Mouse (Mus musculus) C2C12 (cell line): Measurements from ENCODE around the gene Kif13a.

Experiments used
- CEBPB ChIP-seq: IDR thresholded peaks from one replicate; pipeline ENCODE4 v1.6.1; 2011; ENCODE audit warnings: low read depth, mild to moderate bottlenecking, control low read depth, moderate library complexity
- CTCF ChIP-seq: IDR thresholded peaks from one replicate; pipeline ENCODE4 v1.5.1; 2011; ENCODE audit not compliant: control insufficient read depth, insufficient read depth, insufficient read length
- MAX ChIP-seq: IDR thresholded peaks from one replicate; pipeline ENCODE4 v1.6.1; 2011; ENCODE audit warnings: mild to moderate bottlenecking, control low read depth
- MYOD1 ChIP-seq: IDR thresholded peaks from one replicate; pipeline ENCODE4 v1.6.1; 2011; ENCODE audit warnings: low read depth; ENCODE audit not compliant: control insufficient read depth, insufficient read length
- MYOG ChIP-seq: IDR thresholded peaks from one replicate; pipeline ENCODE4 v1.6.1; 2011; ENCODE audit not compliant: control insufficient read depth, insufficient read length; ENCODE audit errors: extremely low read depth

GRCm38 (mm10) chr13:46960878-46961474 is 31.3 kb upstream of the Kif13a start:
- TF ChIP-seq CTCF (no peak), MAX (no peak), CEBPB (no peak), MYOG (no peak), MYOD1 (no peak)
